Mouse (Mus musculus) limb, embryonic 13.5 days (tissue): ENCODE results near the gene Klhl15. TPM values are rescaled to one million over a fixed set of nuclear protein-coding genes. Genes with fewer than 3 reads are reported as not detected.
A peak's percentile ranks its signal among the peaks of the same experiment; 100 is the strongest.
"Not testable (repeated sequence)": the region's sequence is repeated elsewhere in the genome, so short reads cannot be mapped to it uniquely, and the experiment has no call there.

Experiments
- ATAC-seq: fragments of 200-750 bp; cut with Nextera tagmentation; 2 replicates; pipeline ENCODE4 v1.8.0; 2017; ENCODE audit warnings: low read depth, moderate number of reproducible peaks, moderate TSS enrichment; ENCODE audit not compliant: low FRiP score
- H3K27ac ChIP-seq: fragments of 300-500 bp; sonication (generic); 2 replicates; pipeline ENCODE4 v1.5.1; 2015; ENCODE audit warnings: inconsistent platforms, mild to moderate bottlenecking, moderate library complexity
- H3K27me3 ChIP-seq: fragments of 300-500 bp; sonication (generic); 2 replicates; pipeline ENCODE4 v1.6.1; 2015; ENCODE audit warnings: mild to moderate bottlenecking, inconsistent platforms
- H3K36me3 ChIP-seq: fragments of 300-500 bp; sonication (generic); 2 replicates; pipeline ENCODE4 v1.6.1; 2015; ENCODE audit warnings: inconsistent platforms, mild to moderate bottlenecking, moderate library complexity
- H3K4me1 ChIP-seq: fragments of 300-500 bp; sonication (generic); 2 replicates; pipeline ENCODE4 v1.6.1; 2015; ENCODE audit warnings: inconsistent platforms
- H3K4me2 ChIP-seq: fragments of 300-500 bp; sonication (generic); replicated peaks from 2 replicates; pipeline ENCODE4 v1.6.1; 2015; ENCODE audit warnings: inconsistent platforms, mild to moderate bottlenecking, moderate library complexity
- H3K4me3 ChIP-seq: fragments of 300-500 bp; sonication (generic); 2 replicates; pipeline ENCODE4 v1.5.1; 2015; ENCODE audit warnings: moderate library complexity, mild to moderate bottlenecking, inconsistent platforms
- H3K9ac ChIP-seq: fragments of 300-500 bp; sonication (generic); 2 replicates; pipeline ENCODE4 v1.6.1; 2015; ENCODE audit warnings: mild to moderate bottlenecking, inconsistent platforms
- H3K9me3 ChIP-seq: fragments of 300-500 bp; sonication (generic); 2 replicates; pipeline ENCODE4 v1.6.1; 2016; ENCODE audit warnings: inconsistent platforms
- WGBS: fragments of 180-500 bp; shearing (Covaris S2); methylation state at CpG from one replicate; pipeline ENCODE4 v1.1.7; 2015; 5-methylcytosine and 5-hydroxymethylcytosine counted together
- polyA plus RNA-seq: library from polyadenylated mRNA; unstranded; fragments of >200 nt; fragmentation: Nextera tagmentation; extraction: Ambion mirVana; gene quantifications from 2 replicates; pipeline ENCODE4 v1.2.1, GENCODE M21; 2015

The Klhl15 gene
- 9.1 and 9.2 TPM in 2 replicates for polyA plus RNA-seq

DNA sequence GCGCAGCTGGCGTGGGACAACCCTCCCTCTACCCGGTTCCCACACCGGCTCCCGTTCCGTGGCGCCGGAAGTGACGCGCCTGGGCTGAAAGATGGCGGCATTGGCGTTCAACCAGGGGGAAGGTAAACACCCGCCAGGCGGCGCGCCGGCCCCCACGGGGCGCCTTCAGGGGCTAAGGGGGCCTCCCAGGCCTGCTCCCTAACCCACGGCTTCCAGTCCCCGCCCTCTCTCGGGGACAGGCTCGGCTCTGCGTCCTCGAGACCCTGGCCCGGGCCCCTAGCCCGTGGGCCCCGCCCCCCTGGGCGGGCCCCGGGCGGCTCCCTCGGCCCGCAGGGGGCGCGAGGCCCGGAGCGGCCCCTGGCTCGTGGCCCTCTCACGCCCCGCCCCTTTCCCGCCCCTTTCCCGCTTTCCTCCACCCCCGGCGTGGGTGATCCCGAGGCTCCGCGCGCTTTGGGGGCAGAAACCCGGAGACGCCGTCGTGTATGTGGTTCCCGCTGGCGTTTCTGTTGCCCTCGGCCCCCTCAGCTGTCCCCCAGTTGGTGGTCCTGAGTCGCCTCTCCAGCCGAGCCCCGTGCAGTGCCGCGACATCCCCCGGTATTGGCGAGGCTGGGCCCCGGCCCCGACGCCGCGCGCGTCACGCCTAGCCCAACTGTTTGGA is at the start of gene Klhl15:
TSS of gene Klhl15 (plus strand) at position 68 of the 658 bp plus-strand sequence.
- peak within 1 kb of the TSS; percentile 79 for H3K27ac ChIP-seq
- peak; percentile 97 for ATAC-seq
- peak within 1 kb of the TSS; percentile 66 for H3K4me3 ChIP-seq
- peak within 1 kb of the TSS; percentile 75 for H3K9ac ChIP-seq
- WGBS, result 5% methylated on average over 39 of the region's 70 CpGs
- no peaks in the 10 kb centered on the region for H3K4me1 ChIP-seq
- H3K36me3 ChIP-seq, result no peaks in the 10 kb centered on the region
- H3K9me3 ChIP-seq, result no peaks in the 10 kb centered on the region
- peak within 1 kb of the TSS; percentile 60 for H3K4me2 ChIP-seq
- peaks cover 52% of the 10 kb centered on the region for H3K27me3 ChIP-seq

DNA sequence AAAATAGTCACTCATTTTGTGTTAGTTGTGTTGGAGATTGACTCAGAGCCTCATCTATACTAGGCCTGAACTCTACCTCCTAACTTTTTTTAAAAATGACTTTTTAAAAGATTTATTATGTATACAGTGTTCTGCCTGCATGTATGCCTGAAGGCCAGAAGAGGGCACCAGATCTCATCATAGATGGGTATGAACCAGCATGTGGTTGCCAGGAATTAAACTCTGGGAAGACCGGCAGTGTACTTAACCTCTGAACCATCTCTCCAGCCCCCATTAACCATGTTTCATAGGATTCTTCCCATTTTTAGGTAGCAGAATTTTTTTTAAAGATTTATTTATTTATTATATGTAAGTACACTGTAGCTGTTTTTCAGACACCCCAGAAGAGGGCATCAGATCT is 49.2 kb upstream of the Klhl15 start:
- no peak overlapping the region for H3K4me3 ChIP-seq
- 35% methylated on average over 1 of the region's 1 CpGs for WGBS
- peaks cover 10% of the 10 kb centered on the region; the same call in 1 of the 2 replicates for H3K27me3 ChIP-seq
- H3K4me1 ChIP-seq, result no peaks in the 10 kb centered on the region
- H3K9me3 ChIP-seq, result no peaks in the 10 kb centered on the region
- no peak overlapping the region for H3K9ac ChIP-seq
- no peaks in the 10 kb centered on the region for H3K36me3 ChIP-seq
- H3K4me2 ChIP-seq, result no peak overlapping the region
- ATAC-seq, result no peak
- H3K27ac ChIP-seq, result no peak overlapping the region

DNA sequence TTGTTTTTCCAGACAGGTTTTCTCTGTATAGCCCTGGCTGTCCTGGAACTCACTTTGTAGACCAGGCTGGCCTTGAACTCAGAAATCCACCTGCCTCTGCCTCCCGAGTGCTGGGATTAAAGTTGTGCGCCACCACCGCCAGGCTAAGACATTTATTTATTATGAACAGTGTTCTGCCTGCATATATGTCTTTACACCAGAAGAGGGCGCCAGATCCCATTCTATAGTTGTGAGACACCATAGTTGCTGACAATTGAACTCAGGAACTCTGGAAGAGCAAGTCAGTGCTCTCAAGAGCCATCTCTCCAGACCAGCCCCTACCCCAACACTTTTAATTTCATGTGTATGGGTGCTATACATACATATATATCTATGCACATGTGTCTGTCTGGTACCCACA is 40.5 kb upstream of the Klhl15 start:
- not testable (repeated sequence) for H3K4me3 ChIP-seq, H3K27me3 ChIP-seq, H3K27ac ChIP-seq, H3K9ac ChIP-seq, H3K4me1 ChIP-seq, H3K9me3 ChIP-seq, H3K4me2 ChIP-seq, ATAC-seq
- WGBS, result 73% methylated on average over 4 of the region's 4 CpGs
- peaks cover 68% of the 10 kb centered on the region for H3K36me3 ChIP-seq

DNA sequence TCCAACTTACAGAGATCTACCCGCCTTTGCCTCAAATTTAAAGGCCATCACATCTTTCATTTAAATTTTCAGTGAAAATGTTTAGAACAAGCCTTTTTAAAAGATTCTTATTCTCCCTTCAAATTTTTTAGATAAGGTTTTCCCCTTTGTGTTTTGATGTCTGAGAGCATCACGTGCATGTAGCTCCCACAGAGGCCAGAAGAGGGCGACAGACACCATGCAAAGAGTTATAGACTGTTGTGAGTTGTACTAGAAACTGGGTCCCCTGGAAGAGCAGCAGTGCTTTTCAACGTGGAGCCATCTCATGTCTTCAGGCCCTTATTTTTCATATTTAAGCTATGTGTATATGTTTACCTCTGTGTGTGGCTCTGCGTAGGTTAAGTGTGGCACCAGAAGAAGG is 36.6 kb upstream of the Klhl15 start:
- Histone ChIP-seq H3K9ac (no peak overlapping the region), H3K4me3 (no peak overlapping the region), H3K36me3 (peaks cover 86% of the 10 kb centered on the region), H3K9me3 (no peaks in the 10 kb centered on the region), H3K27me3 (no peaks in the 10 kb centered on the region), H3K4me1 (no peaks in the 10 kb centered on the region), H3K27ac (no peak overlapping the region), H3K4me2 (no peak overlapping the region)
- WGBS, result 85% methylated on average over 5 of the region's 5 CpGs
- no peak for ATAC-seq

DNA sequence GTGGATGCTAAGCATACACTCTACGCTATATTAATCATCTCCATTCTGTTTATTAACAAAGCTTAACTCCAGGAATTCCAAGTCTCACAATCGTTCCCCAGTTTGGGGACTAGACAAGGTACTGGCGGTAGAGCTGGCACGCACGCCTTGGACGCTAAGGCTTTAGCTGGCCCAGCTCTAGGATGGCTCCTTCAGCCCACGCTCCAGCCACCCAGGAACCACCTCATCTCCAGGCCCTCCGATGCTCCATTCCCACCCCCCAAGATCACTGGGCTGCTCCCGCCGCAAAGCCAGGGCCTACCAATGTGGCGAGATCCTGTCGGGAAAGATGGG is 22.2 kb upstream of the Klhl15 start:
- Histone ChIP-seq H3K4me3 (peak overlapping the region; percentile 75), H3K36me3 (peaks cover 30% of the 10 kb centered on the region), H3K9me3 (no peaks in the 10 kb centered on the region), H3K4me1 (peaks cover 4% of the 10 kb centered on the region; the same call in 1 of the 2 replicates), H3K27me3 (no peaks in the 10 kb centered on the region), H3K9ac (peak overlapping the region; percentile 84), H3K4me2 (peak overlapping the region; percentile 69), H3K27ac (peak overlapping the region; percentile 52; the same call in 1 of the 2 replicates)
- peak; percentile 44 for ATAC-seq
- WGBS, result 0% methylated on average over 12 of the region's 12 CpGs

DNA sequence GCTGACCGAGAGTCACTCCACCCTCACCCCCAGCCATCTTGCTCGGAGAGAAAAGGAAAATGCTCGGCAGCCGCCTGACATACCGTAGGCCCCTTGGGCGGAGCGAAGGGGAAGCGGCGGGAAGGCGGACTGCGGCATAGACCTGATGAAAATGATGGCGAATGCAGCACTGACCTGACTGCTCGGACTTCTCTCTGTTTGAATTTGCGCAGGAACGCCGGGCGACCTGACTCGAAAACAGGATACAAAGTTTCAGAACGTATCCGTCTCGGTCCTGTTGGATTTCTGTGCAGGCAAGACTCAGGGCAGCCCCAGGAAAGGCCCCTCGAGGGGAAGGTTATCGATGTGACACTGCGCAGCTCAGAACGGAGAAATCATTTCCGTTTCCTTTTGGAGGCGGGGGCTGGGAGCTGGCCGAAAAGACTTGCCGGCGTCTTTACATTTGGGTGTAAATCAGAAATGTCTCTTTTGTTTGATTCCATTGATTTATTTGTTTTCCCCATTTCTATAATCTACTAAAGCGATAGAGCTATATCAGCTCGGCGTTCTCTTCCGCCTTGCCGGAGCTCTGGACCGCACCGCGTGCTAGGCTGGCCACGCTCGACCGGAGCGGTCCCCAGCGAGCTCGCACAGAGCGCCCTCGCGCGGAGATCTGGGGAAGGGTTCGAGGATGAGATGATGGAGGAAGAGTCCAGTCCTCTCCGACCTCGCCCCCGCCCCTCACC is 21.6 kb upstream of the Klhl15 start, which contains the start of gene Eif2s3x:
TSS of gene Eif2s3x (minus strand) at position 266 of the 725 bp plus-strand sequence.
- no peaks in the 10 kb centered on the region for H3K9me3 ChIP-seq
- WGBS, result under 1% methylated on average over 52 of the region's 52 CpGs

DNA sequence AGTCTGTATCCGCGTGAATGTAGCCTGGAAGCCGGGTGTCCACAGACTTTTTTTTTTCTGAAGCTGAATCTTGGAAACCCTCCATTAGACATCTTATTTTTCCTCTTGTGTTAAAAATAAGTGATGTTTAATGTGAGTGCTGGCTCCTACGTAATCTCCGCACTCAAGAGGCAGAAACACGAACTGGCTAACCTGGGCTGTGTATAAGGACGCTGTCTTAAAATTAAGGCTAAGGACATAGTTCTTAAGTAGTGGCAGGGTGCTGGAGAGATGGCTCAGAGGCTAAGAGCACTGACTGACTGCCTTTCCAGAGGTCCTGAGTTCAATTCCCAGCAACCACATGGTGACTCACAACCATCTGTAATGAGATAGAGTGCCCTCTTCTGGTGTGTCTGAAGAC is 21.0 kb upstream of the Klhl15 start:
- peak overlapping the region; percentile 13; the same call in 1 of the 2 replicates for H3K9ac ChIP-seq
- WGBS, result 18% methylated on average over 7 of the region's 7 CpGs
- no peaks in the 10 kb centered on the region for H3K9me3 ChIP-seq
- H3K4me3 ChIP-seq, result peak overlapping the region; percentile 75
- H3K4me1 ChIP-seq, result peaks cover 4% of the 10 kb centered on the region; the same call in 1 of the 2 replicates
- ATAC-seq, result peak; percentile 12; the same call in 1 of the 2 replicates
- peak overlapping the region; percentile 59 for H3K4me2 ChIP-seq
- no peak overlapping the region for H3K27ac ChIP-seq
- H3K36me3 ChIP-seq, result peaks cover 19% of the 10 kb centered on the region
- no peaks in the 10 kb centered on the region for H3K27me3 ChIP-seq

More for the DNA sequence above, 21.6 kb upstream of the Klhl15 start, which contains the start of gene Eif2s3x:
- ATAC-seq, result peak; percentile 95
- Histone ChIP-seq H3K4me2 (peak within 1 kb of the TSS; percentile 69), H3K27me3 (no peaks in the 10 kb centered on the region), H3K4me3 (peak within 1 kb of the TSS; percentile 75), H3K27ac (peak within 1 kb of the TSS; percentile 52; the same call in 1 of the 2 replicates), H3K36me3 (peaks cover 25% of the 10 kb centered on the region), H3K9ac (peak within 1 kb of the TSS; percentile 84), H3K4me1 (peaks cover 4% of the 10 kb centered on the region; the same call in 1 of the 2 replicates)

DNA sequence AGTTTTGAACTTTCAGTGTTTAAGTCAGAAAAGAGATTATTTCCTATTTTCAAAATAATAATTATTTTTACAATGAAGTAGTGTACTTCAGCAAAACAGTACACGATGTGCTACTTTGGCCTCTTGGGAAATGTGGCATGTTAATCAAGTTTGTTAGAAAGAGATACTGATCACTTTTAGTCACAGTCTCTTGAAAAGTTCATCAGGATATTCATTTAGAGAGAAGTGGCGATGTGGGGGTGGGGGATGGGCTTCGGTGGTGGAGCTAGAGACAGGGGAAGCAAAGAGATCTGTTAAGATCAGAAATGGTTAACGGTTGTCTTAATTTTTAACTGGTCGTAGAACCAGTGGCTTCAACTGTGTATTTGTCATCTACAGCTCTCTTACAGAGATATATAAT is 967 bp upstream of the Klhl15 start:
- Histone ChIP-seq H3K4me2 (peak overlapping the region; percentile 60; the same call in 1 of the 2 replicates), H3K9me3 (no peaks in the 10 kb centered on the region), H3K9ac (no peak overlapping the region), H3K4me1 (no peaks in the 10 kb centered on the region), H3K27ac (no peak overlapping the region), H3K36me3 (no peaks in the 10 kb centered on the region), H3K4me3 (no peak overlapping the region), H3K27me3 (peaks cover 45% of the 10 kb centered on the region)
- WGBS, result 38% methylated on average over 5 of the region's 5 CpGs
- no peak for ATAC-seq

DNA sequence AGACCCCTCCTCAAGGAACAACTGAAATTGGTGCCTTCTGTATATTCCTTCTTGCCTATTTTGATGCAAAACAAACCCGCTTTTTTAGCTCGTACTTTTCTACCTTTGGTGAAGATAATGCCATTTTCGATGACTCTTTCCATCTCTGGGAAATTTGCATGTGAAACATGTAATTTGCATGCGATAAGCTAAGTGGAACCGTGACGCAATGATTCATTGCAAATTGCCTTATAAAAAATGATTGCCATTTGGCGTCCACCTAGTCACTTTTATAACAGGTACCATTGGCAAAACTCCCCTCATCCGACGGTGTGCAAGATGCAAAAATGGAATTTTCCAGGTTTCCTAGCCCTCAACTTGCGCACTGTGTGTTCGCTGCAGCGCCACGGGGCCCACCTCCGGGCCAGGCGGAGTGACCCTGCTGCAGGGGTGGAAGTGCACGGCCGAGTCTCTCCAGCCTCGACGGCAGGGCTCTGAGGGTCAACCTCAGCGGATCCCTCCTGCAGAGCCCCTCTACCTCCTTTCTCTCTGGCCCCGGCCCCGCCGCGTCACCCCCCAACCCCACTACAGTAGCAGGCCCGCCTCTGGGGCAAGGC is 365 bp upstream of the Klhl15 start:
- 14% methylated on average over 20 of the region's 25 CpGs for WGBS
- H3K27me3 ChIP-seq, result peaks cover 50% of the 10 kb centered on the region

DNA sequence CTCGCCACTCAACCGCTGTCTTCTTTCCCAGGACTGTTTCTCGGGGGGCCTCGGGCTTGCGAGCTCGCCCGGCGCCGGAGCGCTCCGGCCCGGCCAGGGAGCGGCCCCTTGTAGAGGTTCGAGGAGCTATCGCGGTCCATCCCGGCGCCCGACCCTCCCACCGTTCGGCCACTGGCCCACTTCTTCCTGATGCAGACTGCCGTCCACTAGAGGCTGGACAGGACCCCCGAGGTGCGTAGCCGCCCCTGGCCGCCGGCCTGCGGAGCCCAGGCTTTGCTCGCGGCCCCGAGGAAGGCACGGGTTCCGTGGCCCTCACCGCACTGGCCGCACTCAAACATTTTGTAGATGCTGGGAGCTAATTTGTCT is 774 bp downstream of the Klhl15 start:
- H3K4me1 ChIP-seq, result no peaks in the 10 kb centered on the region
- ATAC-seq, result no peak; the same call in 1 of the 2 replicates
- H3K4me2 ChIP-seq, result peak overlapping the region; percentile 60
- H3K27ac ChIP-seq, result peak overlapping the region; percentile 70; the same call in 1 of the 2 replicates
- H3K9me3 ChIP-seq, result no peaks in the 10 kb centered on the region
- H3K36me3 ChIP-seq, result no peaks in the 10 kb centered on the region
- H3K4me3 ChIP-seq, result peak overlapping the region; percentile 66
- WGBS, result 14% methylated on average over 30 of the region's 35 CpGs
- peak overlapping the region; percentile 75 for H3K9ac ChIP-seq
- peaks cover 47% of the 10 kb centered on the region for H3K27me3 ChIP-seq

More for the DNA sequence above, 365 bp upstream of the Klhl15 start:
- no peak; the same call in 1 of the 2 replicates for ATAC-seq
- peak overlapping the region; percentile 75 for H3K9ac ChIP-seq
- peak overlapping the region; percentile 66 for H3K4me3 ChIP-seq
- H3K36me3 ChIP-seq, result no peaks in the 10 kb centered on the region
- peak overlapping the region; percentile 79 for H3K27ac ChIP-seq
- no peaks in the 10 kb centered on the region for H3K4me1 ChIP-seq
- H3K4me2 ChIP-seq, result peak overlapping the region; percentile 60
- H3K9me3 ChIP-seq, result no peaks in the 10 kb centered on the region

DNA sequence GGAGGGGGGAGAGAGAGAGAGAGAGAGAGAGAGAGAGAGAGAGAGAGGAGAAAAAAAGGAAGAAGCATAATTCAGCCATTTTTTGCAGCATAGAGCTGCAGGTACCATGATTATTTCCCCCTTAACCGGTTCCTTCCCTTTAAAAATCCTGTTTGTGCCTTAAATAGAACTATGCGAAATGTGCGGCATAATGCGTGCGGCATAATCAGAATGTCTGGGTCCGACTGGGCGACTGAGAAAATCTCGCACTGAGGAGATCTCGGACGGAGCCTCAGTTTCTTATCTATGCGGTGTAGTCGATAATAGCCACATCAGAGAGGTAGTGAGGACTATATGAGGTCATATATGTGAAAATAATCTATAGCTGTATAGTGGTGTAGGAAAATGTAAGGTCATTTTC is 1.2 kb downstream of the Klhl15 start:
- Histone ChIP-seq H3K4me3 (peak overlapping the region; percentile 66), H3K36me3 (no peaks in the 10 kb centered on the region), H3K27ac (no peak overlapping the region), H3K9ac (peak overlapping the region; percentile 75), H3K9me3 (no peaks in the 10 kb centered on the region), H3K4me1 (no peaks in the 10 kb centered on the region), H3K4me2 (peak overlapping the region; percentile 60), H3K27me3 (peaks cover 43% of the 10 kb centered on the region)
- no peak for ATAC-seq
- WGBS, result 30% methylated on average over 12 of the region's 12 CpGs

DNA sequence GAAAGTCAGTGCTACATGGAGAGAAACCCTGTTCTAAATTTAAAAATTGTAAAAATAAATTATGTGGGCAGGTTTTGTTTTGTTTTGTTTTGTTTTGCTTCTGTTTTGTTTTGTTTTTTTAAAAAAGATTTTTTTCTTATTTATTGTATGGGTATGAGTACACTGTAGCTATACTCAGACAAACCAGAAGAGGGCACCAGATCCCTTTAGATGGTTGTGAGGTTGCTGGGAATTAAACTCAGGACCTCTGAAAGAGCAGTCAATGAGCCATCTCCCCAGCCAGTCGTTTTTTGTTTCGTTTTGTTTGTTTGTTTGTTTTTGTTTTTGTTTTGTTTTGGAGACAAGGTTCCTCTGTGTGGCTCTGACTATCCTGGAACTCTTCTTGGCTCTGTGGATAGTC is 54.5 kb downstream of the Klhl15 start:
- no peak overlapping the region for H3K4me3 ChIP-seq
- H3K4me2 ChIP-seq, result no peak overlapping the region
- 12% methylated on average over 2 of the region's 2 CpGs for WGBS
- peaks cover 48% of the 10 kb centered on the region; the same call in 1 of the 2 replicates for H3K27me3 ChIP-seq
- ATAC-seq, result no peak
- no peak overlapping the region for H3K9ac ChIP-seq
- no peaks in the 10 kb centered on the region for H3K4me1 ChIP-seq
- no peaks in the 10 kb centered on the region for H3K9me3 ChIP-seq
- no peak overlapping the region for H3K27ac ChIP-seq
- no peaks in the 10 kb centered on the region for H3K36me3 ChIP-seq
